Mouse (Mus musculus): ENCODE measurements around the gene G6pc3.

GRCm38 (mm10) chr11:102211011-102211410 lies 21.6 kb downstream of the G6pc3 start:
- TF ChIP-seq POLR2A (IDR thresholded peaks at IDR 0.05; ENCODE audit: insufficient read depth, low read depth, low read length) (no peak), CTCF (IDR thresholded peaks at IDR 0.05; ENCODE audit: insufficient read depth, low read depth, low read length) (no peak)
